In genomic region chr19:21053597-21054544, GRCm38 (mm10) we compare ENCODE assay signal across 15 mouse cellular contexts.
DNase-seq lines count a peak whose midpoint lies in the region; ATAC-seq and TF ChIP-seq lines count a peak whose summit lies in the region.
"Had no signal": no experiment of that assay in that cellular context is flagged by ENCODE, and none has a peak within 500 bp of the region (broad histone marks: within the 10 kb centered on the region; RNA-seq: fewer than 3 reads in every experiment).

No protein-coding gene starts in this region.

- H3K4me1 ChIP-seq in forebrain, embryonic 11.5 days (replicated peaks; ENCODE audit: control insufficient read depth, insufficient read depth, low read length) = no peaks in the 10 kb centered on the region
- no peaks in the 10 kb centered on the region for H3K4me1 ChIP-seq in forebrain, embryonic 10.5 days
- H3K4me1 ChIP-seq in hindbrain, postnatal 0 days (ENCODE audit: insufficient read depth, low read length) = no peaks in the 10 kb centered on the region
- H3K4me1 ChIP-seq: embryonic facial prominence, embryonic 15.5 days had no signal

- no peaks in the 10 kb centered on the region for H3K9me3 ChIP-seq in forebrain, embryonic 11.5 days (ENCODE audit: control insufficient read depth, low read length)
- no peaks in the 10 kb centered on the region for H3K9me3 ChIP-seq in forebrain, embryonic 10.5 days
- H3K9me3 ChIP-seq in hindbrain, postnatal 0 days (ENCODE audit: low read length) = no peaks in the 10 kb centered on the region
- H3K9me3 ChIP-seq: embryonic facial prominence, embryonic 15.5 days; limb, embryonic 15.5 days; stomach, embryonic 15.5 days had no signal

- no peak overlapping the region for H3K4me3 ChIP-seq in forebrain, embryonic 11.5 days (ENCODE audit: low read depth, low read length)
- no peak overlapping the region for H3K4me3 ChIP-seq in forebrain, embryonic 10.5 days
- H3K4me3 ChIP-seq in hindbrain, postnatal 0 days (ENCODE audit: low read length) = no peak overlapping the region
- H3K4me3 ChIP-seq: embryonic facial prominence, embryonic 15.5 days; limb, embryonic 15.5 days; stomach, embryonic 15.5 days had no signal

- no peak overlapping the region for H3K4me2 ChIP-seq in forebrain, embryonic 11.5 days (ENCODE audit: low read depth, low read length, severe bottlenecking)
- no peak overlapping the region for H3K4me2 ChIP-seq in hindbrain, postnatal 0 days (ENCODE audit: low read depth, low read length)
- H3K4me2 ChIP-seq: embryonic facial prominence, embryonic 15.5 days; limb, embryonic 15.5 days; stomach, embryonic 15.5 days had no signal

- no peak overlapping the region for H3K9ac ChIP-seq in forebrain, embryonic 11.5 days (ENCODE audit: low read length)
- no peak overlapping the region for H3K9ac ChIP-seq in hindbrain, postnatal 0 days (replicated peaks; ENCODE audit: low read length)
- H3K9ac ChIP-seq: embryonic facial prominence, embryonic 15.5 days; limb, embryonic 15.5 days; stomach, embryonic 15.5 days had no signal

- no peak overlapping the region for H3K27ac ChIP-seq in forebrain, embryonic 11.5 days (ENCODE audit: low read depth, low read length)
- no peak overlapping the region for H3K27ac ChIP-seq in forebrain, embryonic 10.5 days
- peak overlapping the region; percentile 36; the same call in 1 of the 2 replicates for H3K27ac ChIP-seq in hindbrain, postnatal 0 days
- H3K27ac ChIP-seq: embryonic facial prominence, embryonic 15.5 days; limb, embryonic 15.5 days; macrophage; stomach, embryonic 15.5 days had no signal

- no peaks in the 10 kb centered on the region for H3K27me3 ChIP-seq in forebrain, embryonic 11.5 days (ENCODE audit: control insufficient read depth, insufficient read depth, low read length)
- H3K27me3 ChIP-seq in forebrain, embryonic 10.5 days (ENCODE audit: poor library complexity, severe bottlenecking) = no peaks in the 10 kb centered on the region
- H3K27me3 ChIP-seq in hindbrain, postnatal 0 days (ENCODE audit: insufficient read depth, low read length) = no peaks in the 10 kb centered on the region
- H3K27me3 ChIP-seq: embryonic facial prominence, embryonic 15.5 days; limb, embryonic 15.5 days; stomach, embryonic 15.5 days had no signal

- H3K36me3 ChIP-seq in forebrain, embryonic 11.5 days (ENCODE audit: control insufficient read depth, insufficient read depth, low read length) = no peaks in the 10 kb centered on the region
- no peaks in the 10 kb centered on the region for H3K36me3 ChIP-seq in forebrain, embryonic 10.5 days (replicated peaks)
- H3K36me3 ChIP-seq in hindbrain, postnatal 0 days (ENCODE audit: insufficient read depth, low read length) = no peaks in the 10 kb centered on the region
- H3K36me3 ChIP-seq: embryonic facial prominence, embryonic 15.5 days; limb, embryonic 15.5 days; stomach, embryonic 15.5 days had no signal

- TF ChIP-seq CTCF in hindbrain, postnatal 0 days (IDR thresholded peaks at IDR 0.05; ENCODE audit: low read depth) = no peak

- intact Hi-C loops in left cerebral cortex, postnatal 10 days (cut with DNase I) = no loop called here
- intact Hi-C loops in left cerebral cortex, postnatal 36 days (cut with DNase I) = no loop called here

- peak; percentile 44 for ATAC-seq in forebrain, embryonic 11.5 days (replicated peaks; ENCODE audit: low FRiP score)
- peak; percentile 97 for ATAC-seq in hindbrain, postnatal 0 days
- peak; percentile 55; the same call in 1 of the 2 replicates for ATAC-seq in monocyte, adult 5-6 weeks (replicated peaks; ENCODE audit: insufficient number of reproducible peaks, low FRiP score, low TSS enrichment, poor library complexity, severe bottlenecking)
- ATAC-seq: inflammation-experienced regulatory T-cells, adult 6 months had no signal

- WGBS in forebrain, embryonic 11.5 days = 89% methylated on average over 11 of the region's 11 CpGs
- 88% methylated on average over 11 of the region's 11 CpGs for WGBS in forebrain, embryonic 10.5 days
- WGBS in hindbrain, postnatal 0 days = 43% methylated on average over 11 of the region's 11 CpGs

- DNase-seq in forebrain, embryonic 11.5 days (ENCODE audit: low spot score) = no peak
- DNase-seq in forebrain, embryonic 10.5 days (ENCODE audit: extremely low spot score, low spot score) = no peak
- peak; percentile 47 to 53 for DNase-seq in cerebellum, postnatal 36 days
- DNase-seq in hindbrain, postnatal 0 days (ENCODE audit: low spot score) = peak; percentile 73
- DNase-seq in left cerebral cortex, postnatal 10 days (ENCODE audit: extremely low spot score in 1 of 2, low spot score in 2 of 2) = no peak
- no peak for DNase-seq in frontal cortex, postnatal 25 days (ENCODE audit: low spot score in 2 of 2)
- DNase-seq in left cerebral cortex, postnatal 36 days (ENCODE audit: low spot score in 2 of 2) = no peak
- DNase-seq: gastrocnemius, postnatal 25 days; retina, postnatal 1 day had no signal

Comparison
In these comparisons a context has a peak if more than half of its experiments do, and no peak if none do; other contexts are left out.
1. ATAC-seq: peak in every context shown above with its lines; median percentile 97 in hindbrain, postnatal 0 days; 55 in monocyte, adult 5-6 weeks; 44 in forebrain, embryonic 11.5 days.
2. DNase-seq: peak in cerebellum, postnatal 36 days (2 of 2) and hindbrain, postnatal 0 days (single experiment); none in forebrain, embryonic 11.5 days (single experiment), forebrain, embryonic 10.5 days (single experiment), left cerebral cortex, postnatal 10 days (0 of 2), frontal cortex, postnatal 25 days (0 of 2) and left cerebral cortex, postnatal 36 days (0 of 2).